Comparison of ENCODE assay signal across 10 mouse cellular contexts in genomic region chr16:59403684-59404083, GRCm38 (mm10). TPM values are rescaled to one million over a fixed set of nuclear protein-coding genes. Genes with fewer than 3 reads are reported as not detected.
A peak's percentile ranks its signal among the peaks of the same experiment; 100 is the strongest.
DNase-seq lines count a peak whose midpoint lies in the region; TF ChIP-seq lines count a peak whose summit lies in the region.
"Had no signal": no experiment of that assay in that cellular context is flagged by ENCODE, and none has a peak within 500 bp of the region (broad histone marks: within the 10 kb centered on the region; RNA-seq: fewer than 3 reads in every experiment).

No protein-coding gene starts in this region.

- intact Hi-C loops in gastrocnemius, adult 2 months (cut with DNase I), result no loop called here
- intact Hi-C loops in left cerebral cortex, postnatal 25 days (cut with DNase I), result loop anchor here (10.0 kb wide), 3 partner anchors 779 to 1109 kb away; no protein-coding TSS in a partner anchor

- TF ChIP-seq CTCF in gastrocnemius, adult 2 months (IDR thresholded peaks at IDR 0.05), result peak; percentile 58
- TF ChIP-seq CTCF in thymus, adult 2 months (IDR thresholded peaks at IDR 0.05; ENCODE audit: borderline replicate concordance, control insufficient read depth, extremely low read depth, insufficient read depth, low read length, poor library complexity), result no peak

- H3K27ac ChIP-seq in gastrocnemius, adult 2 months, result no peak overlapping the region
- no peak overlapping the region for H3K27ac ChIP-seq in thymus, adult 2 months (ENCODE audit: control insufficient read depth, insufficient read depth, low read length)
- H3K27ac ChIP-seq: heart, embryonic 15.5 days had no signal

- no peaks in the 10 kb centered on the region for H3K27me3 ChIP-seq in thymus, adult 2 months (ENCODE audit: control insufficient read depth, insufficient read depth, low read length)
- H3K27me3 ChIP-seq: heart, embryonic 15.5 days had no signal

- no peak overlapping the region for H3K4me3 ChIP-seq in gastrocnemius, adult 2 months
- no peak overlapping the region for H3K4me3 ChIP-seq in thymus, adult 2 months (ENCODE audit: control insufficient read depth, insufficient read depth, low read length)
- H3K4me3 ChIP-seq: heart, embryonic 15.5 days had no signal

- no peak for TF ChIP-seq POLR2A in thymus, adult 2 months (IDR thresholded peaks at IDR 0.05; ENCODE audit: control insufficient read depth, extremely low read depth, insufficient read depth, low read length, poor library complexity)

- no peaks in the 10 kb centered on the region for H3K4me1 ChIP-seq in thymus, adult 2 months (replicated peaks; ENCODE audit: control insufficient read depth, insufficient read depth, low read length)
- H3K4me1 ChIP-seq: heart, embryonic 15.5 days had no signal

- no peak for DNase-seq in gastrocnemius, adult 2 months
- no peak for DNase-seq in gastrocnemius, postnatal 4 days (ENCODE audit: low spot score in 2 of 2)
- DNase-seq in thymus, postnatal 0 days (ENCODE audit: low spot score), result peak; percentile 46
- DNase-seq in thymus, adult 2 months, result no peak
- DNase-seq in forelimb bud, embryonic 11.5 days (ENCODE audit: low read depth, low spot score), result peak; percentile 43
- DNase-seq in left cerebral cortex, postnatal 25 days (ENCODE audit: low spot score in 2 of 2), result peak; percentile 31 to 56
- DNase-seq in retina, postnatal 1 day, result peak; percentile 67
- no peak for DNase-seq in testis, postnatal 14 days (ENCODE audit: low spot score)

- H3K36me3 ChIP-seq in thymus, adult 2 months (ENCODE audit: control insufficient read depth, insufficient read depth, low read length), result no peaks in the 10 kb centered on the region
- H3K36me3 ChIP-seq: heart, embryonic 15.5 days had no signal

- WGBS in thymus, adult 2 months, result 13% methylated on average over 4 of the region's 4 CpGs

RNA-seq across cellular contexts. Expression of gene Gabrr3, which starts 3.4 kb away (rescaled TPM):
- total RNA-seq in gastrocnemius, adult 2 months (2021), result not detected
- total RNA-seq in gastrocnemius, postnatal 4 days (2021), result not detected
- not detected in 2 replicates for polyA plus RNA-seq in thymus, postnatal 0 days (2015; fragmentation: Nextera tagmentation; extraction: Ambion mirVana)
- 0.03 TPM in 1 of 2 replicates, not detected in the other for polyA plus RNA-seq in thymus, adult 2 months (2012; rRNA removed)
- total RNA-seq in left cerebral cortex, postnatal 25 days (2021), result under 1 TPM; 0.07 to 0.09 TPM
- polyA plus RNA-seq: heart, embryonic 15.5 days; stomach, embryonic 14.5 days had no signal

RNA-seq across cellular contexts. Expression of gene Olfr209, which starts 39.9 kb away (rescaled TPM):
- total RNA-seq in gastrocnemius, adult 2 months (2021), result not detected
- total RNA-seq in gastrocnemius, postnatal 4 days (2021), result not detected
- polyA plus RNA-seq in thymus, postnatal 0 days (2015; fragmentation: Nextera tagmentation; extraction: Ambion mirVana), result not detected in 2 replicates
- not detected in 2 replicates for polyA plus RNA-seq in thymus, adult 2 months (2012; rRNA removed)
- total RNA-seq in left cerebral cortex, postnatal 25 days (2021), result not detected
- polyA plus RNA-seq: heart, embryonic 15.5 days; stomach, embryonic 14.5 days had no signal

RNA-seq across cellular contexts. Expression of gene Olfr206, which starts 54.6 kb away (rescaled TPM):
- not detected for total RNA-seq in gastrocnemius, adult 2 months (2021)
- total RNA-seq in gastrocnemius, postnatal 4 days (2021), result not detected
- polyA plus RNA-seq in thymus, postnatal 0 days (2015; fragmentation: Nextera tagmentation; extraction: Ambion mirVana), result not detected in 2 replicates
- not detected in 2 replicates for polyA plus RNA-seq in thymus, adult 2 months (2012; rRNA removed)
- not detected for total RNA-seq in left cerebral cortex, postnatal 25 days (2021)
- polyA plus RNA-seq: heart, embryonic 15.5 days; stomach, embryonic 14.5 days had no signal

Comparison
In these comparisons a context has a peak if more than half of its experiments do, and no peak if none do; other contexts are left out.
1. DNase-seq: peak in thymus, postnatal 0 days (single experiment), forelimb bud, embryonic 11.5 days (single experiment), left cerebral cortex, postnatal 25 days (2 of 2) and retina, postnatal 1 day (single experiment); none in gastrocnemius, adult 2 months (single experiment), gastrocnemius, postnatal 4 days (0 of 2), thymus, adult 2 months (single experiment) and testis, postnatal 14 days (single experiment).